Mouse (Mus musculus) olfactory bulb, adult 2 months (tissue): Measurements from ENCODE around the gene 1810013L24Rik.

Experiments used
- CTCF ChIP-seq: fragments of 200-500 bp; IDR thresholded peaks from 2 replicates; pipeline ENCODE4 v1.5.1; 2012; ENCODE audit warnings: low read depth, mild to moderate bottlenecking, low read length, moderate library complexity; ENCODE audit not compliant: insufficient read depth
- POLR2A ChIP-seq: fragments of 200-500 bp; IDR thresholded peaks from 2 replicates; pipeline ENCODE4 v1.6.1; 2012; ENCODE audit warnings: mild to moderate bottlenecking, low read depth, low read length, moderate library complexity; ENCODE audit not compliant: insufficient read depth

- TF ChIP-seq CTCF (no peak), POLR2A (no peak)
Measured at GRCm38 (mm10) chr16:8784753-8785152, 45.1 kb upstream of the 1810013L24Rik start.
